Comparison of ENCODE assay signal across 8 mouse cellular contexts in the genomic region with DNA sequence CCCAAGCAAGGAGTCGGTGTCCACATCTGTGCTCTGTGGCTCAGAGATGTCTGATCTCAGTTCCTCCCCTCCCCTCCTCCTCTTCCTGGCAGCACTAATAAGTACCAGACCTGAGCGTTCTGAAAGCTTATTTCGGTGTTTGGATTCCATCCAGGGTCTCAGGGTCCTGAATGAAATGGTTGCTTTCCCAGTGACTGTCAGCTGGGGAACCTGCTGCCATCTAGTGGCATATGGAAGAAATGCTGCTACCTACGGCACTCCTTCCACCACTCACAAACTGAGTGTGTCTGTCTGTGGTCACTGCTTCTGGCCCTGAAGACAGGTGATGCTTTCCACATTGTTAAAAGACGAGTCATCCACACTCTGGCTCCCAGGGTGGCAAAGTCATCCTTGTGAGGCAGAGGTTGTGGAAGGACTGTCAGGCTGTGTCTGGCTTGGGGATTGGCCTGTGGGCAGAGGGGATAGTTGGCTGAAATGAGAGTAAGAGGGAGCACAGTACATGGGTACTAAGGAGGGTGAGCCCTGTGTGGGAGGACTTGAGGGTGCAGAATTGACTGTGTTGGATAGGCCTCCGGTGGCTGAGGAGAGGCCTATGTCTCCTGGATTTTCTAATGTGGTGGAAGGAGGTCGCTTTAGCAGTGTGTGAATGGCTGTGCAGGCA. TPM values are rescaled to one million over a fixed set of nuclear protein-coding genes. Genes with fewer than 3 reads are reported as not detected.
A peak's percentile ranks its signal among the peaks of the same experiment; 100 is the strongest.
DNase-seq lines count a peak whose midpoint lies in the region; ATAC-seq and TF ChIP-seq lines count a peak whose summit lies in the region.

No protein-coding gene starts in this region.

- peak overlapping the region; percentile 88 for H3K27ac ChIP-seq in heart, adult 2 months
- peak overlapping the region; percentile 84 for H3K27ac ChIP-seq in limb, embryonic 15.5 days
- peak overlapping the region; percentile 46; the same call in 1 of the 2 replicates for H3K27ac ChIP-seq in neural tube, embryonic 13.5 days (replicated peaks)

- peak; percentile 25 for DNase-seq in CD4-positive helper T cell, adult 2 months (ENCODE audit: low read depth, low spot score)
- peak; percentile 80 for DNase-seq in ZHBTc4 (ENCODE audit: low read depth, low spot score)
- peak; percentile 79 for DNase-seq in embryo, embryonic 9.5 days (ENCODE audit: extremely low spot score)
- peak in 1 of 2 experiments; percentile 73 for DNase-seq in heart, adult 2 months
- DNase-seq in kidney, adult 11 months, result peak; percentile 31
- DNase-seq in ovary, postnatal 10 days (ENCODE audit: low spot score), result no peak

- ATAC-seq in limb, embryonic 15.5 days (ENCODE audit: insufficient number of reproducible peaks, low FRiP score, low TSS enrichment, low read depth), result peak; percentile 60
- ATAC-seq in neural tube, embryonic 13.5 days (ENCODE audit: low read depth), result peak; percentile 44

- peak; percentile 89 for TF ChIP-seq EP300 in heart, adult 2 months (IDR thresholded peaks at IDR 0.05; ENCODE audit: insufficient read depth, low read depth, low read length)

- no peaks in the 10 kb centered on the region for H3K27me3 ChIP-seq in heart, adult 2 months (ENCODE audit: control insufficient read depth, insufficient read depth, low read length)
- H3K27me3 ChIP-seq in limb, embryonic 15.5 days, result no peaks in the 10 kb centered on the region
- H3K27me3 ChIP-seq in neural tube, embryonic 13.5 days, result no peaks in the 10 kb centered on the region

- peaks cover 7% of the 10 kb centered on the region for H3K4me1 ChIP-seq in heart, adult 2 months (ENCODE audit: control insufficient read depth, insufficient read depth, low read length)
- peaks cover 28% of the 10 kb centered on the region for H3K4me1 ChIP-seq in limb, embryonic 15.5 days
- H3K4me1 ChIP-seq in neural tube, embryonic 13.5 days (replicated peaks), result peaks cover 18% of the 10 kb centered on the region

- WGBS in heart, adult 2 months, result 21% methylated on average over 7 of the region's 7 CpGs
- 23% methylated on average over 7 of the region's 7 CpGs for WGBS in limb, embryonic 15.5 days
- 34% methylated on average over 7 of the region's 7 CpGs for WGBS in neural tube, embryonic 13.5 days

- H3K36me3 ChIP-seq in heart, adult 2 months (ENCODE audit: control insufficient read depth, insufficient read depth, low read length), result no peaks in the 10 kb centered on the region
- no peaks in the 10 kb centered on the region for H3K36me3 ChIP-seq in limb, embryonic 15.5 days
- no peaks in the 10 kb centered on the region for H3K36me3 ChIP-seq in neural tube, embryonic 13.5 days

- peak overlapping the region; percentile 36 for H3K4me2 ChIP-seq in limb, embryonic 15.5 days
- H3K4me2 ChIP-seq in neural tube, embryonic 13.5 days, result no peak overlapping the region

- TF ChIP-seq CTCF in heart, adult 2 months (IDR thresholded peaks at IDR 0.05), result peak; percentile 96

- H3K4me3 ChIP-seq in heart, adult 2 months, result no peak overlapping the region
- H3K4me3 ChIP-seq in limb, embryonic 15.5 days, result peak overlapping the region; percentile 8; the same call in 1 of the 2 replicates
- H3K4me3 ChIP-seq in neural tube, embryonic 13.5 days, result no peak overlapping the region

- no peaks in the 10 kb centered on the region for H3K9me3 ChIP-seq in limb, embryonic 15.5 days
- no peaks in the 10 kb centered on the region for H3K9me3 ChIP-seq in neural tube, embryonic 13.5 days

- no peaks in the 10 kb centered on the region for H3K79me2 ChIP-seq in heart, adult 2 months (replicated peaks; ENCODE audit: control insufficient read depth, insufficient read depth, low read length)

- intact Hi-C loops in heart, adult 2 months (cut with DNase I), result loop anchor here (2.0 to 5.0 kb wide), 2 partner anchors 25 to 38 kb away; no protein-coding TSS in a partner anchor

- TF ChIP-seq POLR2A in heart, adult 2 months (IDR thresholded peaks at IDR 0.05; ENCODE audit: insufficient read depth, low read depth, low read length), result peak; percentile 44; the same call in 1 of the 2 replicates

- no peak overlapping the region for H3K9ac ChIP-seq in heart, adult 2 months (ENCODE audit: low read depth, low read length)
- H3K9ac ChIP-seq in limb, embryonic 15.5 days, result no peak overlapping the region
- no peak overlapping the region for H3K9ac ChIP-seq in neural tube, embryonic 13.5 days

RNA-seq across cellular contexts. Expression of gene Apol6, which starts 15.1 kb away (rescaled TPM):
- total RNA-seq in heart, adult 2 months (2021), result under 1 TPM; 0.47 to 0.89 TPM
- polyA plus RNA-seq in heart, adult 2 months (2012; rRNA removed), result 3.3 and 8.0 TPM in 2 replicates
- polyA plus RNA-seq in limb, embryonic 15.5 days (2015; fragmentation: Nextera tagmentation; extraction: Ambion mirVana), result 0.15 and 0.17 TPM in 2 replicates
- not detected in 2 replicates for polyA plus RNA-seq in neural tube, embryonic 13.5 days (2015; fragmentation: Nextera tagmentation; extraction: Ambion mirVana)

RNA-seq across cellular contexts. Expression of gene Mb, which starts 21.0 kb away (rescaled TPM):
- total RNA-seq in heart, adult 2 months (2021), result over 10,000 TPM; 17,740 to 20,311 TPM
- 16,399 and 21,043 TPM in 2 replicates for polyA plus RNA-seq in heart, adult 2 months (2012; rRNA removed)
- polyA plus RNA-seq in limb, embryonic 15.5 days (2015; fragmentation: Nextera tagmentation; extraction: Ambion mirVana), result 11.6 and 13.7 TPM in 2 replicates
- polyA plus RNA-seq in neural tube, embryonic 13.5 days (2015; fragmentation: Nextera tagmentation; extraction: Ambion mirVana), result 2.4 and 3.7 TPM in 2 replicates

Comparison
In these comparisons a context has a peak if more than half of its experiments do, and no peak if none do; other contexts are left out.
1. RNA of gene Mb, which starts 21.0 kb away (polyA plus RNA-seq): 16,399 to 21,043 TPM in heart, adult 2 months; 11.6 to 13.7 TPM in limb, embryonic 15.5 days and 2.4 to 3.7 TPM in neural tube, embryonic 13.5 days; every median in the first group is over 1,000 times any median in the second.
2. Peak in every context shown above with its lines, with median percentiles within 50 percentile points of each other: H3K27ac ChIP-seq.